Mouse (Mus musculus): ENCODE results near the gene Onecut1.

Onecut1 gene

DNA sequence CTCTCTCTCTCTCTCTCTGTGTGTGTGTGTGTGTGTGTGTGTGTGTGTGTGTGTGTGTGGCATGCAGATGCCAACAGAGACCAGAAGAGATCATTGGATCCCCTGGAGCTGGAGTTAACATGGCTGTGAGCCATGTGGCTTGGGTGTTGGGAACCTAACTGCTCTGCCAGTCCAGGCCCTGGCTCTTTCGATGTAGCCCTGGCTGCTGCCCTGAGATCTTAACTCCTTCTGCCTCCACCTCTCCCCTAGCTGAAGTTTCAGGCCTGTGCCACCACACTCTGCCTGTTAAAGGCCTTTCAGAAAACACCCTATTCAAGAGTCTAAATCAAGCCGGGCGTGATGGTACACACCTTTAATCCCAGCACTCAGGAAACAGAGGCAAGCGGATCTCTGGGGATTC, 49.7 kb downstream of the Onecut1 start:
- DNase-seq (ENCODE audit: low spot score), result no peak

DNA sequence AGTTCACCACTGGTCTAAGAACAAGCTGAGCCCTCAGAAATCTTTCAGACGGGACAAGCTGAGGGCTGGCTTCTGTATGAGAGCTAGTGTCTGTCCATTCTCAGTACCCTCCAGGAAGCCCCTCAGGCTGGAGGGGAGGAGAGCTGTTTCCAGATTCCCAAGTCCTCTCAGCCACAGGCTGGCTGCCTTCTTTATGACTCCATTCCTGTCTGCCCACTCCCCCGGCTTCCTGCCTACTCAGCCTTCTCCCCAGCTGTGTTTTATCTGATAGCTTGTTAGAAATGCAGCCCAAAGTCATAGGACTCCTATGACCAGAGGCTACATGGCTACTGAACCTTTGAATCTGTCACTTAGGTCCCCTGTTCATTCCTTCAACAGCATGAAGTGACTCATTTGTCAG, 50.2 kb downstream of the Onecut1 start:
- no peak for DNase-seq (ENCODE audit: low spot score)

DNA sequence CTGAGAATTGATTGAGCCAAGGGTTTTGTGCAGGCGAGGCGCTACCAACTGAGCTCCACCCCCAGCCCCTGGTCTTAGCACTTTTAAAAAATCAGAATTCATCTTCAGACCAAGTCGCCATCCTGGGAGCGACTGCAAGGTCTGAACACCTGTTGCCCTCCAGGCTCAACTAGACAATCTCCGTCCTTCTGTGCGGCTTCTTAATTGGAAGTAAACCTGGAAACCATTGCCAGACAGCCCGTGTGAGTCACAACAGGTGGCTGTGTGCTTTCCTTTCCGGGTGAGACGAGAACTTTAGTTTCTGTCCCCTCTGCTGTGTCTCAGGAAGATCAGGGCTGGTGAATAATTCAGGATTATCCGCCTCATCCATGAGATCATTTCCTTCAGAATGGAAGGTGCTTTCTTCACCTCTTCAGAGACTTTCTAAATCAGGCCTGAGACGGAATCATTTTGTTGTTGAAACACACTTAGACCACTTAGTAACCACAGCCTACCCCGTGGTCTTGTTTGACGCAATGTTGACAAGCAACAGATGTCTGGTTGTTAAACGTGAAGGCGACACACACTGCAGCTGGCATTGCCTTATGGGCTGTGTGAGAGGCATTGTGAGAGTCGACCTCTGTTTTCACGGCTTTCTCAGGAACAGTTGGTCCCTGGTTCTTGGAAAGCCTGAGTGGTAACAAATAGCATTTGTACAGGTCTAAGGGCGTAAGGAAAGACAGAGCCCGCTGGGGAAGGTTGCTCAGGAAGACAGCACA, 51.1 kb downstream of the Onecut1 start:
- no peak for DNase-seq (ENCODE audit: low spot score)

DNA sequence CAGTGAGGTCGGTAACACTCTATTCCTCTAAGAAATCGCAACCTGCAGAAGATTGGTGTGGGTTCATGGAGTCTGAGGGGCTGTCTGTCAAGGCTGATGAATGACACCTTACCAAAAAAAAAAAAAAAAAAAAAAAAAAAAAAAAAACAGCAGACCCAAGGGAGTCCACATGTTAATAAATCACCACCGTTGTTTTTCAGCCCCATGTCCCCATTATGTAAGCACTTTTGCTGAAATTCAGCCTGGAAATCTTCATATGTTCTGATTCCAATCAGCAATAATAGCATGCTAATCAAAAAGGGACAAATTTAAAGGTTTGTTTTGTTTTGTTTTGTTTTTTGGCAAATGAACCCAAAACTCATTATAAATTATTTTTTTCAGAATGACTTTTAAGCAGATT, 53.9 kb downstream of the Onecut1 start:
- no peak for DNase-seq (ENCODE audit: low spot score)

DNA sequence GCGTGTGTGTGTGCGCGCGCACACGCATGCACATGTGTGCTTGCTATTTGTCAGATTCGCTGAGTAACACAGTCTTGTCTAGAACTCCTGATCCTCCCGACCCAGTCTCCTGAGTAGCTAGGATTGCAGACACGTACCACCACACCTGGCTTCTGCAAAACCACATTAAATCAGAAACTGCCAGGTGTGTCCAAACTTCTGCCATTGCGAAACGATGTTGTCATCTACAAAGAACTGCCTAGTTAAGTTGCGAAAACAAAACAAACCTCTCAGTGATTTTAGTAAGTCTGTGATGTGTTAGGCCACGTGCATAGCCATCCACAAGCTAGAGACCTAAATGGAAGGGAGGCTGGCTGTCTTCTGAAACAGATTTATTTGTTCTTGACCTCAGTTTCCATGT, 58.7 kb downstream of the Onecut1 start:
- no peak for DNase-seq (ENCODE audit: low spot score)

DNA sequence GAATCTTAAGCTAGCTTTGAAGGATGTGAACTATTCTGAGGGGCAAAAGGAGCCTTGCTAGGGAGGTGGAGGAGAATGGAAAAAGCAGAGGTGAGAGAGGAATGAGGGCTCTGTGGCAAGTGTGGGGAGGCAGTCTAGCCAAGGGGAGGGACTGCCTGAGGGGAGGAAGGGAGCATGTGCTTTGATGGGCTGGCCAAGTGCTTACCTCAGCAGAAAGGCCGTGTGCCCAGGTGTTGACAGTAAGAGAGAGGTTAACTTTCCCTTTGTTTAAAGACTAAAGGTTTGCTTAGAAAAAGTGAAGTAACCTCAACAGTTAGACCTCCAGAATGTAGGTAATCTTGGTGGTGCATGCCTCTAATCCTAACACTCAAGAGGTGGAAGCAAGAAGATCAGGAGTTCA, 59.7 kb downstream of the Onecut1 start:
- no peak for DNase-seq (ENCODE audit: low spot score)

DNA sequence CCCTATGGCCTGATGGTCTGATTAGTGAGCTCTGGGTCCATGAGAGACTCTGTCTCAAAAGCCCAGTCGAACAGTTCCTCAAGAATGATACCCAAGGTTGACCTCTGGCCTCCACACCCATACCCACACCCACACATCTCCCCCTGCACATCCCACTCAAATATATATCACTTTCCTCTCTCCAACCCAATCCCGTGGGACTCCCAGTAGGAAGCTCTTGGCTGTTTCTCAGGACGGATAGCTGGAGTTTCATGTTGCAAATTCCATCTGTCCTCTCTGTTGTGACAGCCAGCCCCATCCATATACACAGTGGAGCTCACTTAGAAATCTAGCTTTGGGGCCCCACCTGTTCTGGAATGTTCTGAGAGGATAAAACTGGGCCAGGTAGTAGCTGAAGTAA, 61.2 kb downstream of the Onecut1 start:
- no peak for DNase-seq (ENCODE audit: low spot score)

DNA sequence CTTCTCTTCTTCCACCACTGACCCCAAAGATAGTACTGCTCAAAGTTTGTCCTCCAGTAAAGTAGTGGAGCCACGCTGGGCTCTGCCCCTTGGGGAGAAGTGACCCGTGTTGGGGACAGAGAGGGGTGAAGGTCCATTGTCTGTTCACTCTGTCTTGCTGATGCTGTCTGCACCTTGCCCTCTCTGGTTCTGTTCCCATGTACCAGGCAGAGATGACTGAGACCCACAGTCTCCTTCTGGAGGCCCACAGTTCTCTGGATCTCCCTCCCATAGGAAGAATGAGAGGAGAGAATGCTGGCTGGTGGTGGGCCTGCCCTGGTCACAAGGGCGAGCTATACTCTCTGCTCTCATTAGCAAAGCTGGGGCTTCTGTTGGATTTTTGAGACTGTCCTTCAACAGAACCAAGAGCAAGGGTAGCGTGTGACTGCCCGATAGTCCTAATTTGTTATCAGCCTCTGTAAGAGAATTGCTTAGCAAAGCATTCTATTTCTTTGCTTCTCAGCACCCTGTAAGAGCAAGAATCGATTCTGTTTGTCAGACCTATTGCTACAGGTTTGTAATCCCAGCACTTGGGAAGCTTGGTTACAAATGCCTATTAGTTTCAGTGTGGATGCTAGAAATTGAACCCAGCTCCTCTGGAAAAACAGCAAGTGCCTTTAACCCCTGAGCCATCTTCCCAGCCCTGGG, 61.7 kb downstream of the Onecut1 start:
- DNase-seq (ENCODE audit: low spot score), result no peak

DNA sequence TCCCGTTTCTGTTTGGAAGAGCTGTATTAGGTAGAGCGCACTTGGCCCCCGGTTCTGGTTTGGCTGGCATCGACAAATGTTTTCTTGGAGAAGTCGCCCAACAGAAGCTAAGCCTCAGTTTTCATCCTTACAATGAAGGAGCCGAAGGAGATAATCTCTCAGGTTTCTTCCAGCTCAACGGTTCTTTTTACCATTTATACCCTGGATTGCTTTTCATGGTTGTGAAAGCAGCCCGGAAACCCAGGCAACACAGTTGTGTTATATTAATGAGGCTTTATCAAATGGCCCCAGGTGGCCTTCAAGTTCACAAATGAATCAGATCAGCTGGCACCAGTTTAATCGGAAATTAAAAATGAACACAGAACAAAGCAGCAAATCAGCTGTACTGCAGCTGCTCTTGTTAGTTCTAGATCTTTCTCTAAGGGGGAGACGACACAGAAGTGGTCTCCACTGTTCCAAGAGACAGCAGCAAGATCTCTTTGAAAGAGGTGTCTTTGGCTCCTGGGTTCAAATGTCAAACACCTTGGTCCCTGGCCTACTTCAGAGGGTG, 63.6 kb downstream of the Onecut1 start:
- DNase-seq (ENCODE audit: low spot score), result no peak

DNA sequence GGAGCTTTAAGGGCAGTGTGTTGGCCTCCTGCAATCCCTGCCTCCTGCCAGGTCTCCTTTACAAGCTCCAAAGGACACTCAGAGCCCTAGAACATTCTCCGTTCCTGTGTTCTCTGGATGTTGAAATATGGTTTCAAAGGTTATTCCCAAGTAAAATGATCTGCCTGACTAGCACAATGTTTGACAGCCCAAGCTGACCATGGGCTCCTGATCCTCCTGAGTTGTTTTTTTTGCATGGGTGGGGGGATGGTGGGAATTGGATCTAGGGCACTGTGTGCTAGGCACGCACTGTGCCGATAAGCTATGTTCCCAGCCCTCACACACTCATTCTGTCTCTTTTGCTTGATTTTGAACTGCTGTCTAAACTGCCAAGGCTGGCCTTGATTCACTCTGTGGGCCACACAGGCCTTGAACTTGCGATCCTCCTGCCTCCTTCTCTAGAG, 68.3 kb downstream of the Onecut1 start:
- DNase-seq (ENCODE audit: low spot score), result no peak

DNA sequence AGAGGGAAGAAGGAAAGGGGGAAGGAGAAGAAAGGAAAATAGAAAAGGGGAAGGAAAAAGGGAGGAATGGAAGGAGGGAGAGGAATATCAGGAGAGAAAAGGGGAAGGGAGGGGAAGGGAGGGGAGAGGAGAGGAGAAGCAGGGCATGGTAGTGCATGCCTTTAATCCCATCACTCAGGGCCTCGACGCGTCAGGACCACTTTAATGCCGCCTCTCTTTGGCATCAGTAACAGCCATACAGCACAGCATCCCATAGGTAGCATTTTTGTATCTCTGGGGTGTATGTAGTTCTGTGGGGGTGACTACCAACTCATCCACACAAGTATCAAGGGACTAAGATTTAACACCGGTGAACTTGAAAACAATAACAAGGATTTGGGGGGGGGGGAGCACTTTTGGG, 68.9 kb downstream of the Onecut1 start:
- no peak for DNase-seq (ENCODE audit: low spot score)

DNA sequence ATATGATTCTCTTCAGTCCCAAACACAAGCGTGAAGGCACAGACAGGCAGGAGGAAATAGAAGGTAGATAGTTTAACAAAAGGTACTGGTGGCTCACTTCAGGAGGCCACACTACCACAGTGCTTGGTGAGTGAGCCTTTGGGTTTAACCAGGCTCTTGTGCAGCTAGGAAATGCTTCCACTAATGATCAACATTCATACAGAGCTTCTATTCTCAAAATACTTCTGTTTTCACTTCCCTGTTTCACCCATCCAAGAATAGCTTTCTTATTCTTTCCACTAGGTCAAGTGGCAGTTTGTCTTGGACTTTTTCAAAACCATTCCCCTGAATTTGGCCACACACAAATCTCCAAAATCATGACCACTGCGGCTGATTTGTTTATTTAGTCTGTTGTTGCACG, 73.6 kb downstream of the Onecut1 start:
- DNase-seq (ENCODE audit: low spot score), result no peak

DNA sequence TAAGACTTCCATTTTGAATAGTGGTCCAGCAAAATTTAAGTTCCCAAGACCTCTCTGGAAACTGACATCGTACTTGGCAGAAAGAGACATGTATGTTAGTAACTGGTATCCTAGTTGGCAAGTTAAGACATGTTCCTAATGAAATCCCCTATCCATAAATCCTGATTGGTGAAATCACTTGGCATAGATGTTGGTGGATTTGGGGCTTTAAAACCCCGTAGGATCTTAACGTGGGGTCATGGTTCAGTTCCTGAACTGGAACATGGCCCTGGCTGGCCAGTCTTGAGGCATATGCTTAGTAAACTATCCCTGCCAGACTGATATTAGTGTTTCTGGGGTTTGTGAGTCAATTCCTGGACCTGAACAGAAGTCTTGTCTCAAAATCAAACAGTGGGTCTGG, 76.0 kb downstream of the Onecut1 start:
- DNase-seq (ENCODE audit: low spot score), result no peak

DNA sequence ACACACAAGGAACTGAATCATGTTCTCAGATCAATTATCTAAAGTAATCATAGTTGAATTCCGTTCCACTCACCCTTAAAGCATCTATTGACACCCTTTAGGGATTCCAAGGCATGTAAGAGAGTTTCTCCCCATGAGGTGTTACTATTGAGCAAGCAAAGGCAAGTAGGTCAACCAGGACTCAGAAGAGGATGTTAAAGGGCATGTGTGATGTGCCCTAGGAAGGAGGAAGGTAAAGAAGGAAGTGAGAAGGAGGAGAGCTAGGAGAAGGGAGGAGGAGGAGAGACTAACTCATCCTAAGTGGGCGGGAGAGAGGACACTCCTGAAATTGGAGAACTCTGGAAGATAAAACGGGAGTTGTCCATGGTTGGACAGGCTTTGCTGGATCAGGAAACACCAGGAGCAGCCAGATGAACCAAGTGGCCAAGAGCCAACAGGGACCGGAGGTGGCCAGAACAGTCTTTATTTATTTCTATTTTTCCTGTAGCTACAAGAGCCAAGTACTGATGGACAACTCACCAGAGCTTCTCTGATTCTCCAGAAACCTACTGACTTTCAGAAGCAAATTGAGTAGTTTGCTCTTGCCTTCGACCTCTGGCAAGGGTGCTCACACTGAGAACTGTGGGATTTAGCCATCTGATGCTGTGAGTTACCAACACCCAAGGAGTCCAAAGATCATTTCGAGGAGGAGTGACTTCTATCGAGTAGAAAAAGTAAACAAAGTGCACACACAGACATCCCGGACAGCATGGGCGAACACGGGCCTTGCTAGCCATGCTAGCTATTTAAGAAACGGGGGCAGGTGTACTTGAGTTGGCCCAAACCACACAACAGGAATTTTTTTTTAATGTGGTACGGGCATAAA, 77.2 kb downstream of the Onecut1 start:
- no peak for DNase-seq (ENCODE audit: low spot score)

All from testis, postnatal 14 days (tissue).